Mouse (Mus musculus) ES-Bruce4 (cell line): ENCODE results near the gene Pxylp1. TPM values are rescaled to one million over a fixed set of nuclear protein-coding genes. Genes with fewer than 3 reads are reported as not detected.
A peak's percentile ranks its signal among the peaks of the same experiment; 100 is the strongest.

Experiments used
- H3K27ac ChIP-seq: 2 replicates; pipeline ENCODE4 v1.5.1; 2012; ENCODE audit warnings: low read length, inconsistent platforms; ENCODE audit not compliant: insufficient read depth
- H3K27me3 ChIP-seq: 2 replicates; pipeline ENCODE4 v1.6.1; 2012; ENCODE audit warnings: mild to moderate bottlenecking, low read length, inconsistent platforms; ENCODE audit not compliant: control insufficient read depth, poor library complexity, insufficient read depth, severe bottlenecking
- H3K36me3 ChIP-seq: 2 replicates; pipeline ENCODE4 v1.6.1; 2012; ENCODE audit warnings: inconsistent platforms, mild to moderate bottlenecking, low read length, moderate library complexity; ENCODE audit not compliant: control insufficient read depth, poor library complexity, insufficient read depth, severe bottlenecking
- H3K4me1 ChIP-seq: one replicate; pipeline ENCODE4 v1.8.1; 2011; ENCODE audit warnings: low read length; ENCODE audit not compliant: control insufficient read depth, insufficient read depth
- H3K4me3 ChIP-seq: 2 replicates; pipeline ENCODE4 v1.5.1; 2011; ENCODE audit warnings: low read depth, mild to moderate bottlenecking, low read length
- H3K9ac ChIP-seq: 2 replicates; pipeline ENCODE4 v1.6.1; 2012; ENCODE audit warnings: low read depth, mild to moderate bottlenecking, inconsistent platforms; ENCODE audit not compliant: poor library complexity, severe bottlenecking
- H3K9me3 ChIP-seq: replicated peaks from 2 replicates; pipeline ENCODE4 v1.6.1; 2012; ENCODE audit warnings: mild to moderate bottlenecking, low read length, inconsistent platforms; ENCODE audit not compliant: control insufficient read depth, poor library complexity, insufficient read depth, severe bottlenecking
- CTCF ChIP-seq: IDR thresholded peaks from one replicate; pipeline ENCODE4 v1.8.1; 2011; ENCODE audit warnings: low read depth, low read length
- EP300 ChIP-seq: IDR thresholded peaks from 2 replicates; pipeline ENCODE4 v1.6.1; 2011; ENCODE audit warnings: low read depth, low read length; ENCODE audit not compliant: insufficient read depth
- POLR2A ChIP-seq: IDR thresholded peaks from one replicate; pipeline ENCODE4 v1.8.1; 2011; ENCODE audit warnings: low read length; ENCODE audit not compliant: insufficient read depth
- polyA plus RNA-seq: library from polyadenylated mRNA; stranded (reverse); fragments of >200 nt; gene quantifications from 2 replicates; pipeline ENCODE4 v1.2.4, GENCODE M21; 2011; ENCODE audit warnings: low read depth; ENCODE audit not compliant: missing spikeins, insufficient read depth, insufficient read length

Pxylp1 gene
- polyA plus RNA-seq, 1 experiment, result 7.1 TPM

DNA sequence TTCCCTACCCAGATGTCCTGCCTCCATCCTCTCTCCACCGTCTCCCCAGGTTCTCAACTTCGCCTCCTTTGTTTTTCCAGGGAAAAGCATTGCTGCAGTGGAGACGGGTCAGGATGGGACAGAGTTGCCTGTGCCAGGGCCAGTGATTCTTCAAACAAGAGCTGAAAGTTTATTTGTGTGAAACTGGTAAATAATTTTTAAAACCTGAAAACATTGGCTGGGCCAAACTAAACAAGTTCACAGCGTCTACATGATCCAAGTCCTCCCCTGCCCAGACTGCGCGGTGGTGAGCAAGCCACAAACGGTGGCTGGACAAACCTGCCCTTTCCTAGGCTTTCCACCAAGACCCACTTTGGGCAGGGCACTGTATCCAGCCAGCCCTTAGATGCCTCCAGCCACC lies 41.4 kb downstream of the Pxylp1 start:
- Histone ChIP-seq H3K4me1 (no peaks in the 10 kb centered on the region), H3K36me3 (no peaks in the 10 kb centered on the region), H3K27me3 (no peaks in the 10 kb centered on the region), H3K9me3 (no peaks in the 10 kb centered on the region), H3K9ac (no peak overlapping the region), H3K27ac (no peak overlapping the region), H3K4me3 (no peak overlapping the region)
- TF ChIP-seq POLR2A (no peak), CTCF (no peak), EP300 (no peak)

DNA sequence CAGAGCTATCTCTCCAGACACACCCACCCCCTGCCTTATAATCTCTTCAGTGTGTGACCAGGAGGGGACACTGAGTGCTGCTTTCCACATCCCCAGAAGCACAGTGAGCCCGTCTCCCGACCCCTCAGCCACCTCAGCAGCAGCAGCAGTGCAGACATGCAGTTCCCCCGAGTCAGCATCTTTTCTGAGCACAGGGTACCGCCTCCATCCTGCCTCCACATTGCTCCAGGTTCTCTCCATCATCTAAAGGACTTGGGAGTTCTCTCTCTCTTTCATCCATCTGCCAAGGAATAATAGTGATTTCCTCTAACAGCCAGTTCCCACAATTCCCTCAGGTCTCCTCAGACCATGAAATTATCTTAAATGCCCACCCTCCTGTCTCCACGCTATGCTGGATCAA lies 43.5 kb downstream of the Pxylp1 start:
- Histone ChIP-seq H3K4me1 (no peaks in the 10 kb centered on the region), H3K9me3 (no peaks in the 10 kb centered on the region), H3K4me3 (no peak overlapping the region), H3K9ac (no peak overlapping the region), H3K27me3 (no peaks in the 10 kb centered on the region), H3K36me3 (no peaks in the 10 kb centered on the region), H3K27ac (no peak overlapping the region)
- TF ChIP-seq EP300 (no peak), CTCF (no peak), POLR2A (no peak)

DNA sequence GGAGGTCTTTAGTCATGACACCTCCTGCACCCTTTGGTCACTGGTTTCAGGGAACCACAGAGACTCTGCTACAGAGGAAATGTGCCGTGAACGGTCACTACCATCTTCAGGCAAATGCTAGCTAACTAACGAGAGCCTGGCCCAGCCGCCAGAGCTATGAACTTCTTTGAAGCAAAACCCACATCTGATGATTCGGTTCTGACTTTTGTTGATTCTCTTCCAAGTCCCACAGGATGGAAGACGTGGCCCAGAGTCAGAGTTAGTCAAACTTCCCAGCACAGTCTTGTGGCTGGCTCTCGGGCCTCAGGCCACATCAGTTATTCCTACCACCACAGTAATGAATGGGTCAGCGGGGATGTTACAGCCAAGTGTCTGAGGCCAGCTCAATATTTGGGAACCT lies 46.1 kb downstream of the Pxylp1 start:
- Histone ChIP-seq H3K4me3 (no peak overlapping the region), H3K4me1 (no peaks in the 10 kb centered on the region), H3K9me3 (no peaks in the 10 kb centered on the region), H3K27ac (no peak overlapping the region), H3K9ac (no peak overlapping the region), H3K27me3 (no peaks in the 10 kb centered on the region), H3K36me3 (no peaks in the 10 kb centered on the region)
- TF ChIP-seq POLR2A (no peak), CTCF (no peak), EP300 (no peak)

- no peaks in the 10 kb centered on the region for H3K9me3 ChIP-seq
- no peak for TF ChIP-seq POLR2A
- no peak for TF ChIP-seq EP300
- TF ChIP-seq CTCF, result no peak
These were observed 47.7 kb downstream of the Pxylp1 start for GRCm38 (mm10) chr9:96844798-96845209.

GRCm38 (mm10) chr9:96839376-96839775 lies 53.1 kb downstream of the Pxylp1 start:
- Histone ChIP-seq H3K9me3 (no peaks in the 10 kb centered on the region), H3K4me3 (no peak overlapping the region), H3K36me3 (no peaks in the 10 kb centered on the region), H3K4me1 (peaks cover 3% of the 10 kb centered on the region), H3K27ac (no peak overlapping the region), H3K9ac (no peak overlapping the region), H3K27me3 (no peaks in the 10 kb centered on the region)
- TF ChIP-seq EP300, result no peak
- no peak for TF ChIP-seq POLR2A
- no peak for TF ChIP-seq CTCF

More at GRCm38 (mm10) chr9:96844798-96845209, 47.7 kb downstream of the Pxylp1 start:
- H3K27ac ChIP-seq, result no peak overlapping the region
- no peak overlapping the region for H3K4me3 ChIP-seq
- H3K27me3 ChIP-seq, result no peaks in the 10 kb centered on the region
- no peaks in the 10 kb centered on the region for H3K4me1 ChIP-seq
- H3K36me3 ChIP-seq, result no peaks in the 10 kb centered on the region
- H3K9ac ChIP-seq, result no peak overlapping the region

DNA sequence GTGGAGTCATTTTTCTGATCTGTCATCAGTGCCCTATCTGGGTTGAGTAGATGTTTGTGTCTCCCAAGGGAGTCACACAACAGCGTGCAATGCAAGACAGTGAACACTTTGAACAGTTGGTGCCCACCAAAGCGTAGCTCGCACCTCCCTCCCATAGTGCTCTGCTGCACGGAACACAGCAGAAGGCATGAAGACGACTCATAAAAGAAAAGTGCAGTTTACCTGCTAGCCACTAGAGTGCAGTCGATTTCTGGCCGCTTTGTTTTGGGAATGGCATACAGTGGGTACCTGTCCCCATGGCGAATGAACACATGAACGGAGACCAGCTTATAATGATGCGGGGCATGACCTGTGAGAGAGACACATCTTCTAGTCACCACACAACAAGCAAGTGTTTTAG lies 53.6 kb downstream of the Pxylp1 start:
- no peak overlapping the region for H3K27ac ChIP-seq
- no peak overlapping the region for H3K9ac ChIP-seq
- no peak for TF ChIP-seq EP300
- peak; percentile 49 for TF ChIP-seq CTCF
- H3K27me3 ChIP-seq, result no peaks in the 10 kb centered on the region
- H3K4me3 ChIP-seq, result no peak overlapping the region
- H3K4me1 ChIP-seq, result peaks cover 3% of the 10 kb centered on the region
- H3K36me3 ChIP-seq, result no peaks in the 10 kb centered on the region
- no peaks in the 10 kb centered on the region for H3K9me3 ChIP-seq
